ENCODE assay signal across 18 mouse cellular contexts in the genomic region with DNA sequence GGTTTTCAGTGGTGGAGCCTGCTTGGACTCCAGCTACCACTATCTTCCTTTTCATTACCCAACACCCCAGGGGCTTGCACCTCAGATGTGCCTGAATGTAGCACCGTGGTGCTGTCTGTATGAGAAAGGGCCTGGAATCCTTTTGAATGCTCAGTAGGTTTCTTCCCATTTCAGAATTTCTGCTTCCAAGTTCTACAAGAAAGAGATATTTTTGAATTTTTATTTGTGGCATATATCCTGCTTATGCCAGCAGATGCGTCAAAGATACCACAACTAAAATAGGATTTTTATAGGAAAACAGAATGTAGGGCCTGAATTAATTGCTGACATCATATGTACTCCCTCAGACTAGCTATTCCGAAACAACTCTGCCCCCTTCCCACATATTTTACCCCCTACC.
DNase-seq lines count a peak whose midpoint lies in the region; ATAC-seq and TF ChIP-seq lines count a peak whose summit lies in the region.
"Had no signal": no experiment of that assay in that cellular context is flagged by ENCODE, and none has a peak within 500 bp of the region (broad histone marks: within the 10 kb centered on the region; RNA-seq: fewer than 3 reads in every experiment).

No protein-coding gene starts in this region.

- DNase-seq in frontal cortex, postnatal 25 days (ENCODE audit: low spot score in 2 of 2), result no peak
- DNase-seq in brain, adult 2 months (ENCODE audit: low read depth, low spot score), result peak; percentile 49
- DNase-seq in telencephalon, adult 2 months (ENCODE audit: low read depth, low spot score), result peak; percentile 49
- DNase-seq in lung, postnatal 25 days (ENCODE audit: low spot score), result no peak
- no peak for DNase-seq in ovary, postnatal 36 days (ENCODE audit: low spot score)
- DNase-seq: adrenal gland, adult 2 months; adrenal gland, postnatal 10 days; adrenal gland, postnatal 25 days; cerebellum, adult 11-12 months; cerebellum, adult 2 months; cerebellum, adult 9-10 months; embryo, embryonic 11 days; forebrain, postnatal 0 days had no signal

- peak overlapping the region; percentile 77 for H3K27ac ChIP-seq in cortical plate, adult 2 months (ENCODE audit: insufficient read depth, low read length)
- H3K27ac ChIP-seq: embryonic facial prominence, embryonic 12.5 days; forebrain, embryonic 13.5 days; forebrain, embryonic 15.5 days had no signal

- TF ChIP-seq CTCF in cortical plate, adult 2 months (IDR thresholded peaks at IDR 0.05; ENCODE audit: extremely low read depth, insufficient read depth, low read length), result no peak

- H3K4me3 ChIP-seq in cortical plate, adult 2 months (ENCODE audit: insufficient read depth, low read length), result no peak overlapping the region
- H3K4me3 ChIP-seq: embryonic facial prominence, embryonic 12.5 days; forebrain, embryonic 13.5 days; forebrain, embryonic 15.5 days had no signal

- no peak for TF ChIP-seq POLR2A in cortical plate, adult 2 months (IDR thresholded peaks at IDR 0.05; ENCODE audit: extremely low read depth, insufficient read depth, low read length)

- peak; percentile 77 for ATAC-seq in frontal cortex, adult (ENCODE audit: low TSS enrichment)
- ATAC-seq: forebrain, embryonic 13.5 days; forebrain, embryonic 15.5 days; forebrain, postnatal 0 days had no signal

- H3K4me1 ChIP-seq in cortical plate, adult 2 months (ENCODE audit: control insufficient read depth, insufficient read depth, low read length), result peaks cover 4% of the 10 kb centered on the region; the same call in 1 of the 2 replicates
- H3K4me1 ChIP-seq: embryonic facial prominence, embryonic 12.5 days; forebrain, embryonic 13.5 days had no signal

Comparison
In these comparisons a context has a peak if more than half of its experiments do, and no peak if none do; other contexts are left out.
1. DNase-seq: peak in brain, adult 2 months (single experiment) and telencephalon, adult 2 months (single experiment); none in frontal cortex, postnatal 25 days (0 of 2), lung, postnatal 25 days (single experiment) and ovary, postnatal 36 days (single experiment).